Mouse (Mus musculus) liver, postnatal 0 days (tissue): ENCODE data around the gene Zscan4c.
"Not testable (repeated sequence)": the region's sequence is repeated elsewhere in the genome, so short reads cannot be mapped to it uniquely, and the experiment has no call there.

Experiments
- CTCF ChIP-seq: sonication (generic); IDR thresholded peaks from 2 replicates; pipeline ENCODE4 v1.5.1; 2016; ENCODE audit warnings: antibody characterized with exemption, low read depth
- EP300 ChIP-seq: IDR thresholded peaks from 2 replicates; pipeline ENCODE4 v1.6.1; 2016; ENCODE audit warnings: antibody characterized with exemption, low read depth, mild to moderate bottlenecking

GRCm38 (mm10) chr7:11005445-11005844, at the start of gene Zscan4c:
- TF ChIP-seq CTCF, EP300: not testable (repeated sequence)
